Mouse (Mus musculus) embryo, embryonic 11.5 days (tissue): ENCODE results near the gene Adamtsl4.

ENCODE experiments used
- DNase-seq: peaks from one replicate; pipeline ENCODE4 v3.0.0-alpha.2; 2012; ENCODE audit warnings: low read depth, low spot score

Gene Adamtsl4

DNA sequence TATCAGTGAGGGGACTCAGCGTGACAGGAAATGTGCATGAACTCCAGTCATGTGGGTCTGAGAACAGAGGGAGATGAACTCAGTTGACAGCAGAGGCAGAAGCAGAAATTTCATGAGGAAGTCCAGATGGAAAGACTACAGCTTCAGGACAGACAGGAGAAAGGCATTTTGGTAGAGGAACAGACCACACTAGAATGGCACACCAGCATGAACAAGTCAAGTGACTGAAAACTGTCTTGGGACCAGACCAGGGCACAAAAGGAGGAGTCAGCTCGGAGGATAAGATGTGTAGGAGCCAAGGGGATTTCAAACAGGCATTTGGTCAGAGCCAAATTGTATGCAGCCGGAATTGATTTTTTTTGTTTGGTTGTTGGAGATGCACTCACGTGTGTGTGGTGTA lies 52.1 kb downstream of the Adamtsl4 start:
- DNase-seq: no peak

DNA sequence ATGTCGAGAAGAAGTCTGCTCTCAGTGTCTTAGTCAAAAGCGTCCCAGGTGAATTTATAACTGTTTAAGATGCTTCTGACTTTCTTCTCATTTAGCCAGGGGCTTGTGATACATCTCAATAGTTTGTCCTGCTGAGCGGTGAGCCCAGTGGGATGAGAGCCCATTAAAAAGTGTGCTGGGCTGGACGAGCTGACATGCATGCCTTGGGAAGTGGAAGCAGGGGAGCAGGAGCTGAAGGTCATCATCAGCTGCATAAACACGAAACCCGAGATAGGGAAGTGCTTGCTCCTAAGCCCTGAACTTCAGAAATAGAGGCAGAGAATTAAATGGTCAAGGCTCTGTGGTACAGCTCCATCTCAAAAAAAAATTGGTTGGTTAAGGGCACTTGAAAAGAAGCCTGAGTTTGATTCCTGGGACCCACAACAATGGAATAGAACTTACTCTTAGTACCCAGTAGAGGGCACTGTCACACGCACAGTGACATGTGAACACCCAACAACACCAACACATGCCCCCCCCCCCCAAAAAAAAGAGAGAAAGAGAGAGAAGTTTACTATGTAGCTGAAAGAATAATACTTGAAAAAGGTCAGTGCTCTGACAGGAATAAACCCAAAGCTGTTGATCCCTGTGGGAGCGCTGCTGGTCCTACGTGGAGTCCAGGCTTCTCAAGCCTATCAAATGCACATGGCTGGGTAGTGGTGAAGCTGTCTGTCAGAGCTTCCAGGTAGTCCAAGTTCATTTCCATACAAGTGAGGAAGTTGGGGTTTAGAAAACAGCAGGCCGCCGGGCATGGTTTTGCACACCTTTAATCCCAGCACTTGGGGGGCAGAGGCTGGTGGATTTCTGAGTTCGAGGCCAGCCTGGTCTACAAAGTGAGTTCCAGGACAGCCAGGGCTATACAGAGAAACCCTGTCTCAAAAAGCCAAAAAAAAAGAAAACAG lies 54.8 kb downstream of the Adamtsl4 start:
- DNase-seq: no peak

DNA sequence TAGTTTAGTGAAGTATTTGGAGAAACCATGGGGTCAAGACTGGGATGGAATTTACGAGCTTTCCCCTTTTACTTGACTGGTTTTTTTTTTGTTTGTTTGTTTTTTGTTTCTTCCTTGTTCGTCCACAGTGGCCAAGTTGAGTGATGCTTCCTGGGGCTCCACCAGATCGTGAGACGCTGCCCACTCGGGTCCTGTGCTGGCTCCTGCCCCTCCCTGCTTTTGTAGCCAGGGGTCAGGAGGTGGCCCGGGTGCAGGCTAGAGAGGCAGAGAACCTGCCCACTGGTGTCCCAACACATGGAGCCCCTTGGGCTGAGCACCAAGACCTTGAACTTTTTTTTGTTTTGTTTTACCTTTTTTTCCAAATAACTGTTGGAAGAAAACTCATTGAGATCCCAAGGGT lies 56.4 kb downstream of the Adamtsl4 start:
- DNase-seq: no peak

DNA sequence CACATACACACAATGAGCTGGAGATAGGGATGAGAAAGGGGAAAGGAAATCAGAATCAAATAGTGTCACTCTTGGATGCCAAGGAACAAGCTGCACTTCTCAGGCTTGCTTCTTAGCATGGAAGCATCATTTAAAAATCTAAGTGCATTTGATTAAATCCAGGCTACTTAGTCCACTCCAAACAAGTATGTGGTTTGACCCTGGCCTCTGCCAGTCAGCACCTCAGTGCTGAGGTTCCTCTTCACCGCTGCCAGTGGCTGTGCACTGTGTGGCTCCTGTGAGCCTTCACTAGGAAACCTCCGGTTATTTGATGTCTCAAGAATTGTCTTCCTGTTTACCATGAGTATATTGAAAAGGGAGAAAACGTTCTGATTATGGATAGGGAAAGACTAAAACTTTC lies 56.9 kb downstream of the Adamtsl4 start:
- DNase-seq: no peak

DNA sequence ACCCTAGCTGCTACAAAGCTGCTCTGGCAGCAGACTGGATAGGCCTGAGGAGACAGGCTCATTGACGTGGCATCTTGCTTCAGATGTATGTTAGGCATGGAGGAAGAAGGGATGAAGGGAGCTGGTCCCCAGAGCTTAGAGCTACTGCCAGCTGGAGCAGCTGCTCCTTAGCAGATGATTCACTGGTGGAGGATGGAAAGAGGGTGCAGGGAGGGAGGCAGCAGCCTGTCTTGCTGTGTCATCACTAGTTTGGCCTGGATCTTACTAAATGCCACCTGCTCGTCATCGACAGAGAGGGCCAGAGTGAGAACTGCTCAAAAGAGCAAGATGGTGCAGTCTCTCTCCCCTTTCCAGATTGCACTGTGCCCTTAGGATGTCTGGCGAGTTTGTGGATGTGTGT lies 58.0 kb downstream of the Adamtsl4 start:
- no peak for DNase-seq

DNA sequence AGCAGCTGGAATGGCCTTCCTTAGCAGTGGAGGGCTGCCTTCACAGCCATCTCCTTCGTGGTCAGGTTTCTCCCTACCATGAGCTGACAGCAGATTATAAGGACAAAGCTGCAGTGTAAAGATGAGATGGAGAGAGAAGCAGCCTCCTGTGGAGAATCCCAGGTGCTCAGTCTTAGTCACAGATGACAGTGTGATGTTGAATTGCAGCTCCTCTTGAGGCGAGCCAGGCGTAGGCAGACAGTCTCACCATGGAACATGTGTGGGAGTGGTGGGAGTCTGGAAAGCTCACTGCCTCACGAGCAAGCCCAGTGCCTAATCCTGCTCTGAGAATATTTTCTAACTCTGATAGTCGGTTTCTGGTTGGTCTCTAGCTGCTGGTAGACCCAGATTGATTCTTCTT lies 60.0 kb downstream of the Adamtsl4 start:
- no peak for DNase-seq
